Mouse (Mus musculus): ENCODE data around the gene Olfr514. TPM values are rescaled to one million over a fixed set of nuclear protein-coding genes. Genes with fewer than 3 reads are reported as not detected.

Olfr514 gene
- not detected in 2 replicates for total RNA-seq (2015)
- not detected in 2 replicates for total RNA-seq (2017)

- no peak for ATAC-seq (replicated peaks; ENCODE audit: poor library complexity)
Observed at GRCm38 (mm10) chr7:108825897-108826296, at the start of gene Olfr514. Gene Olfr514, minus strand, starts transcription at chr7:108825997.

- no peak for ATAC-seq (replicated peaks; ENCODE audit: poor library complexity)
Observed at GRCm38 (mm10) chr7:108872279-108872678, 46.5 kb upstream of the Olfr514 start, which contains the start of gene Olfr517. Gene Olfr517, minus strand, starts transcription at chr7:108872379.

- ATAC-seq (replicated peaks; ENCODE audit: poor library complexity), result no peak
Observed at GRCm38 (mm10) chr7:108850429-108850828, 24.6 kb upstream of the Olfr514 start, which contains the start of gene Olfr516. Gene Olfr516, minus strand, starts transcription at chr7:108850529.

DNA sequence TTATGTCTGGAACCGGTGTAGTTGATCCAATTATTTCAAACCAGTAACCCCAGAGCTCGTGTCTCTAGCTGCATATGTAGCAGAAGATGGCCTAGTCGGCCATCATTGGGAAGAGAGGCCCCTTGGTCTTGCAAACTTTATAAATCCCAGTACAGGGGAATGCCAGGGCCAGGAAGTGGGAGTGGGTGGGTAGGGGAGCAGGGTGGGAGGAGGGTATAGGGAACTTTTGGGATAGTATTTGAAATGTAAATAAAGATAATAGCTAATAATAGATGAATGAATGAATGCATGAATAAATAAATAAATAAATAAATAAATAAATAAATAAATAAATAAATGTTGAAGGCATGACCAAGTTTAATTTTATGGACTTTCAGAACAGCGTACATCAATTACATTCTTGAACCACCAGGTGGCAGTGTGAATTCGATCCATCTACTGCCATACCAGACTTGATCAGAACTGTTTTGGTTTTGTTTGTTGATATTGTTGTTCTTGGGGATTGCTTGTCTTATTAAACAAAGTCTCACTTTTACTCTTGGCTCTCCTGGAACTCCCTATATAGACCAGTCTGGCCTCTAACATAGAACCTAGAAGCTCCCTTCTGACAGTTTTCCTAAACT lies 11.1 kb downstream of the Olfr514 start:
- ATAC-seq (replicated peaks; ENCODE audit: poor library complexity), result peak; percentile 90

DNA sequence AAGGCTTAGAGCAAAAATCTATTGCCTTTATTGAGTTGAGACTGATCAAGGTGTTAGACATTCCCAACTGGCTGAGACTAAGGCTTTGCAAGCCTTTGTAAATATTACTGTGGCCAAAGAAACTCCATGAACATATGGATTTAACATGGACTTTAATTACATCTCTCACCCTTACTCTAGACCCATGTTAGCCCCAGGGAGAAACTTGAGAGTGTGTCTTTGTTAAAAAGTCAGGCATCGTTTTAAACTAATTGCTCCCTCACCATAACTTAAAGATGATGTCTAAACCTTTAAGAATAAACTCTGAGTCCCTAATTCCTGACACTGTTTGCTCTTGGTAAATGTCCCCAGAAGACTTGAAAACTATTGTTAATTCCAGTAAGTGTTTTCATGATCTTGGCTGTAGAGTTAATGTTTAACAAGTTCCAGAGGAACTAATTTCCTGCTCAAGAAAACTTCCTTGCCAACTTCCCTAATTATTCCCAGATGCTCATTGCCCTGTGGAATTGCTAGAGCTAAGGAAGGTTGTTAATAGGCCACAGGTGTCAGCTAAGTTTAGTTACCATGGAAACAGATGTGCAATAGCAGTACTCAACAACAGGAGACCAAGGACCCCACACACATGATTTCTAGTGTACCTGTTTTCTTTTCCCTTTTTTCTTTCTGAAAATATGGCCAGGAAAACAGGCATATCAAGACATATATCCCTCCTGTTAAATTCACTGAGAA lies 28.4 kb downstream of the Olfr514 start:
- no peak for ATAC-seq (replicated peaks; ENCODE audit: poor library complexity)

Other genes starting within 250 kb of the Olfr514 start
- gene Olfr506, start 215.2 kb downstream of the Olfr514 start, total RNA-seq (2015), result not detected in 2 replicates
- not detected in 2 replicates for gene Olfr506, start 215.2 kb downstream of the Olfr514 start, total RNA-seq (2017)
- not detected in 2 replicates for gene Olfr507, start 204.2 kb downstream of the Olfr514 start, total RNA-seq (2015)
- not detected in 2 replicates for gene Olfr507, start 204.2 kb downstream of the Olfr514 start, total RNA-seq (2017)
- not detected in 2 replicates for gene Olfr508, start 196.0 kb downstream of the Olfr514 start, total RNA-seq (2015)
- gene Olfr508, start 196.0 kb downstream of the Olfr514 start, total RNA-seq (2017), result not detected in 2 replicates
- gene Olfr509, start 174.1 kb downstream of the Olfr514 start, total RNA-seq (2015), result not detected in 2 replicates
- gene Olfr509, start 174.1 kb downstream of the Olfr514 start, total RNA-seq (2017), result not detected in 2 replicates
- gene Olfr510, start 159.6 kb downstream of the Olfr514 start, total RNA-seq (2015), result not detected in 2 replicates
- not detected in 2 replicates for gene Olfr510, start 159.6 kb downstream of the Olfr514 start, total RNA-seq (2017)
- not detected in 2 replicates for gene Olfr512, start 112.7 kb downstream of the Olfr514 start, total RNA-seq (2015)
- not detected in 2 replicates for gene Olfr512, start 112.7 kb downstream of the Olfr514 start, total RNA-seq (2017)
- gene Olfr513, start 75.0 kb downstream of the Olfr514 start, total RNA-seq (2015), result not detected in 2 replicates
- not detected in 2 replicates for gene Olfr513, start 75.0 kb downstream of the Olfr514 start, total RNA-seq (2017)
- gene Olfr516, start 24.5 kb upstream of the Olfr514 start, total RNA-seq (2015), result not detected in 2 replicates
- gene Olfr516, start 24.5 kb upstream of the Olfr514 start, total RNA-seq (2017), result not detected in 2 replicates
- gene Olfr517, start 46.4 kb upstream of the Olfr514 start, total RNA-seq (2015), result not detected in 2 replicates
- not detected in 2 replicates for gene Olfr517, start 46.4 kb upstream of the Olfr514 start, total RNA-seq (2017)
- not detected in 2 replicates for gene Olfr518, start 59.0 kb upstream of the Olfr514 start, total RNA-seq (2015)
- gene Olfr518, start 59.0 kb upstream of the Olfr514 start, total RNA-seq (2017), result not detected in 2 replicates
- not detected in 2 replicates for gene Olfr519, start 68.4 kb upstream of the Olfr514 start, total RNA-seq (2015)
- gene Olfr519, start 68.4 kb upstream of the Olfr514 start, total RNA-seq (2017), result not detected in 2 replicates
- 1.2 and 1.4 TPM in 2 replicates for gene Nlrp10, start 104.2 kb upstream of the Olfr514 start, total RNA-seq (2015)
- gene Nlrp10, start 104.2 kb upstream of the Olfr514 start, total RNA-seq (2017), result 1.3 and 1.4 TPM in 2 replicates
- 230 and 235 TPM in 2 replicates for gene Eif3f, start 108.4 kb upstream of the Olfr514 start, total RNA-seq (2015)
- 71.4 and 76.6 TPM in 2 replicates for gene Eif3f, start 108.4 kb upstream of the Olfr514 start, total RNA-seq (2017)
- gene Tub, start 124.3 kb upstream of the Olfr514 start, total RNA-seq (2015), result not detected in 2 replicates
- not detected in 2 replicates for gene Tub, start 124.3 kb upstream of the Olfr514 start, total RNA-seq (2017)